Mouse (Mus musculus) gastrocnemius, postnatal 10 days (tissue): ENCODE measurements around the gene Atp6v1g2. TPM values are rescaled to one million over a fixed set of nuclear protein-coding genes. Genes with fewer than 3 reads are reported as not detected.

Experiments used
- DNase-seq: peaks from one replicate; pipeline ENCODE4 v3.0.0; 2021; ENCODE audit warnings: mixed read lengths
- total RNA-seq, 2 experiments: library from RNA; stranded (reverse); gene quantifications; 2 replicates each; pipeline ENCODE4 v1.2.3; 2021

Gene Atp6v1g2
- total RNA-seq, 2 experiments from 2014 or later = 2.1 to 3.3 TPM

DNA sequence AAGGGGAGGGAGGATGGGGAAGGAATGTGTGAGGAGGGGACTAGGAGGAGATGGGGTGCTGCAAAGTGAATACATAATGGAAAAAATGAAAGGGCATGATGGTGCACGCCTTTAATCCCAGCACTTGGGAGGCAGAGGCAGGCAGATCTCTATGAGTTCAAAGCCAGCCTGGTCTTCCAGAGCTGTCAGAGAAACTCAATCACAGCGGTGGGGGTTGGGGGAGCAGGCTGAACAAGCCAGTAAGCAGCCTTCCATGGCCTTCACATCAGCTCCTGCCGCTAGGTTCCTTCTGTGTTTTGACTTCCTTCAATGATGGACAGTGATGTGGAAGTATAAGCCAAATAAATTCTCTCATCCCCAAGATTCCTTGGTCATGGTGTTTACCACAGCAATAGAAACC, 21.8 kb downstream of the Atp6v1g2 start:
- no peak for DNase-seq

DNA sequence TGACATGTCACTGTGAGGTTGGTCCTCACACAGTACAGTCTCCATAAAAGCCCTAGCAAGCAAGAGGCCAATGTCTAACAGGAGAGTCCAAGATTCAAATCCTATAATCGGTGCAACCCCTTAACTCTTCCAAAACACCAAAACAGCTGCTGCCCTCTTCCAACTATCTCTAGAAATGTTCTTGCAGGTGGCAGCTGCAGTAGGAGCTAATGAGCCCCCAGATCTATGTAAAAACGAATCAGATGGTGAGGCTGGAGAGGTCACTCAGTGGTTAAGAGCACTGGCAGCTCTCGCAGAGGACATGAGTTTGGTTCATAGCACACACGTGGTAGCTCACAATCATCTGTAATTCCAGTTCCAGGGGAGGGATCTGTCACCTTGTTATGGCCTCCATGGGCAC, 22.2 kb downstream of the Atp6v1g2 start:
- no peak for DNase-seq

DNA sequence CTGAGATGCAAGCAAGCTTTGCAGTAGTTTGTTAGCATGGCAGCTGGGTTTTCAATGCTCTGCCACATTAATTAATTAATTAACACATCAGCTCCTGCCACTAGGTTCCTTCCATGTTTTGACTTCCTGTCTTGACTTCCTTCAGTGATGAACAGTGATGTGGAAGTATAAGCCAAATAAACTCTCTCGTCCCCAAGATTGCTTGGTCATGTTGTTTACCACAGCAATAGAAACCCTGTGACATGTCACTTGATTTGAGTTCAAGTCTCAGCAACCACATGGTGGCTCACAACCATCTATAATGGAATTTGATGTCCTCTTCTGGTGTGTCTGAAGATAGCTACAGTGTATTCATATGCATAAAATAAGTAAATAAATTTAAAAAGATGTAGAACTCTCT, 23.9 kb downstream of the Atp6v1g2 start:
- DNase-seq = no peak

DNA sequence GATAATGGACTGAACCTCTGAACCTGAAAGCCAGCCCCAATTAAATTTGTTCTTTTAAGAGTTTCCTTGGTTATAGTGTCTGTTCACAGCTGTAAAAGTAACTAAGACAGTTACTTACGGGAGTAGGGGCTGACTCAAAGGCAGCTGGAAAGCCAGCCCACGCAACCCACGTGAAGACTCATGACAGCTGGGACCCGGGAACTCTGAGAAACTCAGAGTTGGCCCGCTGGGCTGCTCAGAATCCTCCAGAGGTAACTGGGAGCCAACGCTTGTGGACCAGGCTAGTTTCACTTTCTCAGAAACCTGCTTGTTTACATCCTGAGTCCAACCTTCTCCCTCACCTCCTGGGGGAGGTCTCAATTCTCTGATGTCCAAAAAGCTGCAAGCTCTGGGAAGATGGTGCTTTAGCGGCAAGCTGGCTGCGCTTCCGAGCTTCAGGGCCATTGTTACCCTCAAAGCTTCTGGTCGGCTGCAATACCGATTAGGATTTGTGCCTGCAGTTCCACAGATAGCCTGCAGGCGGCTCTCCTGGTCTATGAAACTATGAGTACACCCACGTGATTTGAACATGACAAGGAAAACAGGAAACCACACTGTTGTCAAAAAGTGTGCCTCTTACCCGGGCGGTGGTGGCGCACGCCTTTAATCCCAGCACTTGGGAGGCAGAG, 24.5 kb downstream of the Atp6v1g2 start:
- peak; percentile 95 for DNase-seq

DNA sequence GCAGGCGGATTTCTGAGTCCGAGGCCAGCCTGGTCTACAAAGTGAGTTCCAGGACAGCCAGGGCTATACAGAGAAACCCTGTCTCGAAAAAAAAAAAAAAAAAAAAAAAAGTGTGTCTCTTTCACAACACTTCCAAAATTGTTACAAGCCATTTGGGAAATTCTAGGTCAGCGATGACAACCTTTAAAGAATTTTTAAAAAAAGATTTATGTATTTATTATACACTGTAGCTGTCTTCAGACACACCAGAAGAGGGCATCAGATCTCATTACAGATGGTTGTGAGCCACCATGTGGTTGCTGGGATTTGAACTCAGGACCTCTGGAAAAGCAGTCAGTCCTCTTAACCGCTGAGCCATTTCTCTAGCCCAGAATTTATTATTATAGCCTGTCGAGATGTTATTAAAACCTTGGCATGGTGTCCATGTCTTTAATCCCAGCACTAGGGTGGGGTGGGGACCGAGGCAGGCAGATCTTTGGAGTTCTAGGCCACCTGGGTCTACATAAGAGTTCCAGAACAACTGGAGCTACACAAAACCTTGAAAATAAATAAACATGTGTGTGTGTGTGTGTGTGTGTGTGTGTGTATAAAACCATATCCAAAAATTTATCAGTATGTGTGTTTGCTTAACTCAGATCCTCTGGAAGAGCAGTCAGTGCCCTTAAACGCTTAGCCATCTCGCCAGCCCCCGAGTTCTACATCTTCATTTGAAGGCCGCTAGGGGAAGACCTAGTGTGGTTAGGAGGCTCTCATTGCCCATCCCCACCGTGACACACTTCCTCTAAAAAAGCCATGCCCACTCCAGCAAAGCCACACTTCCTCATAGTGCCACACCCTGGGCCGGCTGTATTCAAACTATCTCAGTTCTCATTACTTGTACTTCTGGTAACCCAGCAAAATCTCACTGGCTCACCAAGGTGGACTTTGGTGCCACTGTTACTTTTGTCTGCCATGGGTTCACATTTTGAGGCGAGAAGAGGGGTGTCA, 25.3 kb downstream of the Atp6v1g2 start:
- DNase-seq = no peak

DNA sequence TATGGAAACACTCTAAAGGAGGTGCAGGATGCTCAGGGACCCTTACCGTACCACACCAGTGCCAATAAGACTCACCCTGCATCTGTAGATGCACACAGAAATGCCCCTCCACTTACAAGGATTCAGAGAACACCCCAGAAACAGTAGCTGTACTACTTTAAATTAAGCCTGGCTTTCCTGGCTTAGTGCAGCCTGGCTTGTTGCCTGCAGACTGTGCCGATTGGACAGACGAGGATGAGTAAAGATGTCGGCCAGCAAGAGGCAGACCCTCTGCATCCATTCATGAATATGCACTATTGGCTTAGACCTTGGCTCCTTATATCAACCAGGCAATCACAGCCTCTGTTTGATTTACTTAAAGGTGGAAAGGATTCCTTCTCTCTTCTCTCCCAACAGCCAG, 26.2 kb downstream of the Atp6v1g2 start:
- DNase-seq = no peak

DNA sequence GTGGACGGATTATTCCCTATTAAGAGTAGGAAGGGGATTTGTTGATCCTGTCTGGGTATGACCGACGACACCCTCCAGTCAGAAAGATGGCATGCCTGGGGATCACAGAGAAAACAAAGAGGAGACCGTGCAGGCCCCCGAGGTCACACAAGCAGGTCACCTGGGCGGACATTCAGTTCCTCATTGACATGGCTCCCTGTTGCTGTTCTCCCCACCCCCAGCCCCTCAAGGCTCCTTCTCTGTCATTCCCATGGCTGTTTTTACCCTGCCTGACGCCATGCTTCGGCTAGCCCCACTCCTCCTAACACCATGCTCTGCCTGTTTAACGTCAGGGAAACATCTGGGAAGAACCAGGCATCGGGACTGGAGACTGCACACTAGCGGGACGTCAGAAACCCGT, 28.2 kb downstream of the Atp6v1g2 start:
- no peak for DNase-seq

DNA sequence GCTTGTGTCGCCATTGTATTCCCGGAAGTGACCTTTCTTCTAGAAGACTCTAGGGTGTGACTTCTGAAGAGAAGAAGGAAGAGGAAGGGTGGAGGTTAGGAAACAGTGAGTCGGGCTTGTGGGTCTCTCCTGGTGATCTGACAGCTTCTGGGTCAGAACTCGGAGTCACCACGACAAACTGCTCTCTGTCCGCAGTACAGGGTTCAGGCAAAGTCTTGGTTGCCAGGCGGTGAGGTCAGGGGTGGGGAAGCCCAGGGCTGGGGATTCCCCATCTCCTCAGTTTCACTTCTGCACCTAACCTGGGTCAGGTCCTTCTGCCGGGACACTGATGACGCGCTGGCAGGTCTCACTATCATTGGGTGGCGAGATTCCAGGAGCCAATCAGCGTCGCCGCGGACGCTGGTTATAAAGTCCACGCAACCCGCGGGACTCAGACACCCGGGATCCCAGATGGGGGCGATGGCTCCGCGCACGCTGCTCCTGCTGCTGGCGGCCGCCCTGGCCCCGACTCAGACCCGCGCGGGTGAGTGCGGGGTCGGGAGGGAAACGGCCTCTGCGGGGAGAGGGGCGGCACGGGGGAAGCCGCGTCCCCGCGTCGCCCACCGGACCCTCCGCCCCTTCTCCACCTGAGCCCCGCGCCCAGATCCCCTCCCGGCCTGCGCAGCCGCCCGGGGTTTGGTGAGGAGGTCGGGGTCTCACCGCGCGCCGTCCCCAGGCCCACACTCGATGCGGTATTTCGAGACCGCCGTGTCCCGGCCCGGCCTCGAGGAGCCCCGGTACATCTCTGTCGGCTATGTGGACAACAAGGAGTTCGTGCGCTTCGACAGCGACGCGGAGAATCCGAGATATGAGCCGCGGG, 29.4 kb downstream of the Atp6v1g2 start, which contains the start of gene H2-D1:
TSS of gene H2-D1 (plus strand) at position 67 of the 859 bp plus-strand sequence.
- DNase-seq = peak; percentile 99

DNA sequence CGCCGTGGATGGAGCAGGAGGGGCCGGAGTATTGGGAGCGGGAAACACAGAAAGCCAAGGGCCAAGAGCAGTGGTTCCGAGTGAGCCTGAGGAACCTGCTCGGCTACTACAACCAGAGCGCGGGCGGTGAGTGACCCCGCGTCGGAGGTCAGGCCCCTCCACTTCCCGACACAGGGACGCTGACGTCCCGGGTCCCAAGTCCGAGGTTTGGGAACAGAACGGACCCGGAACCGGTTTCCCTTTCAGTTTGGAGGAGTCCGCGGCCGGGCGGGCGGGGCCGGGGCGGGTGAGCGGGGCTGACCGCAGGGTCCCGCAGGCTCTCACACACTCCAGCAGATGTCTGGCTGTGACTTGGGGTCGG, 30.0 kb downstream of the Atp6v1g2 start:
- DNase-seq = no peak

DNA sequence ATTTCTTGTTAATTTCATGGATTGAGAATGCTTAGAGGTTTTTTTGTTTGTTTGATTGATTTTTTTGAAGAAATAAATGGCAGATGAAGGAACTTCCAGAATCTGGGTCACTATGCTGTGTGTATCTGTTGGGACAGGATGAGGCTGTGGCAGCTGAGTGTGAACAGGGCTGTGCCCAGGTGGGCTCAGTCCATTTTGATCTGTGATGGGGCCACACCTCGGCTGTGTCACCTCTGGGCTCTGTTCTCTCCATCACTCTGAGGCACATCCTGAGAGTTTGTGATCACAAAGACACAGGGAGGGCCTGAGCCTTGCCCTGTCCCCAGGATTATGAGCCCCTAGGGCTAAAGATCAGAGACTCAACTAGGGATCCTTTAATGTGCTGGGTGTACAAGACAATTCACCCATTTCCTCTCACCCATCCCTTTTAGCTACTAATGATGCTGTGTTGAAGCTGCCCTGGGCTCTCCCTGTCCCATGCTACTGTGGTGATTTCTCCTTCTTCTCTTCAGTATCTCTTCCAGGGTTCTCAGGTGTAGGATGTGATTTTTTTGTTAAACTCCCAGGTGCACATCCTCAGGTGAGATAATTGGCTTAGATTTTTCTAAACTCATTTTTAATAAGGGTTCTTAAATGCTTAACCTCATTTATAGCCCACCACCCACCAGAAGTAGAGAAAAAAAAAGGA, 34.1 kb downstream of the Atp6v1g2 start:
- no peak for DNase-seq

DNA sequence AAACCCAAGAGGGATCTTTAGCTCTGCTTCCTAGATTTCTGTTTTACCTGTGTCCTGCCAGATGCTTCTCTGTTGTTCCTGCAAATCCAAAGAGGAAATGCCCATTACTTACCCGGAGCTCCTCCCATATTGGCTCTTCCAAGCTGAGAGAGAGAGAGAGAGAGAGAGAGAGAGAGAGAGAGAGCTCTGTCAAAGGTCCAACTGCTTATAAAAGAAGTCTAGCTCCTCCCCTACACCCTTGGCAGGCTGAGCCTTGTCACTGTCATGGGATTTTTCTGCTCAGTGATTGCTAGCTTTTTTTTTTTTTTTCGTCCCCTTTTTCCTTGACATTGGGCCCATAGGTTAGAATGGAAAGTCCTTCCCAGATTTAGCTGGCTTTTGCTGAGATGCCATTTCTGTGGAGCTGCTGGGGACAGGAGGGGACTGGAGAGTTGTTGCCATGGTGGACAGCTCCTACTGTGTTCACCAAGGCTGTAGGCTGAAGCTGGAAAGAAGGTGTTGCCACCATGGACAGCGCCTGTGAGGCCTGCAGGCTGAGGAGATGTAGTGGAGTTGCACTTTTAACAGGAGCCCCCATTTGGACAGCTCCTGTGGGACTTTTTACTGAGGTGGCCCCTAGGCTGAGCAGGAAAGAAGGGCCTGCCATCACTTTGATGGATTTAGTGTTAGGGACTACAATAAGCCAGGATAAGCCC, 36.3 kb downstream of the Atp6v1g2 start:
- DNase-seq = no peak

DNA sequence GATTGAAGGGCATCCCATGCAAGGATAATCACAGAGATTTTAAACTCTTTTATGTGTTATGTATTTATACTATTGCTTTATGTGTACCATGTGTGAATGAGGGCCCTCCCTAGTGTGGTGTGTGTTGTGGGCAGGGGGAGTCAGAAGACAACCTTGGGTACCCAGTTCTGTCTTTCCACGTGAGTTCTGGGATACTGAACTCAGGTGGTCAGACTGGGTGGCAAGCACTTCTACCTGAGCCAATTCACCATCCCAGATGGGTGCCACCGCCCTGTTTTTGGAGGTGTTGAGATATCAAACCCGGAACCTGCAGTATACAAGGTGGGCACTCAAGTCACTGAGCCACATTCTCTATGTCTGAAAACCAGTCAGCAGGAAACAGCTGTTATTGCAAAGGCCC, 38.8 kb downstream of the Atp6v1g2 start:
- no peak for DNase-seq

DNA sequence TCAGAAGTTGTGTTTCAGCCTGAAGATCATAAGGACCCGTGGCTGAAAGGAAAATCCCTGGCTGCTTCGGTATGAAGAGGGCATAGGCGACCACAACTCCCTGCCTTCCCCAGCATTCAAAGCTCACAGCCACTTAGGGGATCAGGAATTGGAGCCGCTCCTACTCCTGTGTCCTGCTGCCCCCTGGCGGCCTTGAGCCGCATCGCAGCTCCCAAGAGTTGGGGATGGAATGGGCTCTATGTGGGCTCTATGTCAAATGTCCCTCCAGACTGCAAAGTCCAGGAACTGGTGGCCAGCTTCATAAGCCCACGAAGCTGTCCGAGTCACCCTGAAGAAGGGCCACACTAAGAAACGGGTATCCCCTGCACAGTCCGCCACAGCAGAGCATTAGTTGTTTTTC, 41.3 kb downstream of the Atp6v1g2 start:
- peak; percentile 93 for DNase-seq

DNA sequence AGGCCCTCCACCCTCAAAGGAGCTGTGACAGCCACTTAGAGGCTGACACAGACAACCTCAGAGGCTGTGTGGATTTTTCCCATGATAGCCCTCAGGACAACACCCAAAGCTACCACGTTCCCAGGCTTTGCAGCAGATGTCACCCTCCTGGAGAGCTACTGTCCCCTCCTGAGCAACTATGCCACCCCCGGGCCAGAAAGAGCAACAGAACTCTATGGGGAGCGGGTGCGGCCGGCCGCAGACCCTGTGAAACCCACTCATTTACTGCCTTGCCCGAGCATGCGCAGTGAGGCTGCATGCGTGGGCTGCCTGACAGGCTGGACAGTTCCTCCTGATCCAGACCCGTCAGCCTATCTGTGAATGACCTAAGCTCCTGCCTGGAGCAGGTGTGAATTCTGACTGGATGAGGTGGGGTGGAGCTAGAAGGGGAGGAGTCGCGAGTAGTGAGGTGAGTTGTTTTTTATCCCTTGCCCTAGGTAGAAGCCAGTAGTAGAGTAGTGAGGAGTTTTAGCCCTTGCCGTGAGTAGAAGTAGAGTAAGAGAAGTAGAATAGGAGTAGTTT, 42.9 kb downstream of the Atp6v1g2 start:
- no peak for DNase-seq

DNA sequence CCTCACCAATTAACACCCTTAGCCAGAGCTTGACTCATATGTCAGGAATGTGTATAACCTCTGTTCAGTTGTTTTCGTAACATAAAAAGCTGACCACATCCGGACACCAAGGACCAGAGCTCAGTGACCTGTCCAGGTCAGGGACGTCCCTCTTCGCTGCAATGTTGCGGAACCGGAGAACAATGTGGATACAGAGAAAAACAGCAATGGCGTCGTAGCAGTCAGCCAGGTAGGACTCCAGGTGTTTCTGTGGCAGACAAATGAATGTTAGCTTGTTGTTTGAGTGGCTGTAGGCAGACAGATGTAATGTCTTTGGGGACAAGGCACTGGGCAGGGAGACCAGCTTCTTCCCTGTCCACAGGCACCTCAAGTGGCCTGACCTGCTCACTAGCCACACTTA, 44.6 kb downstream of the Atp6v1g2 start:
- DNase-seq = no peak

DNA sequence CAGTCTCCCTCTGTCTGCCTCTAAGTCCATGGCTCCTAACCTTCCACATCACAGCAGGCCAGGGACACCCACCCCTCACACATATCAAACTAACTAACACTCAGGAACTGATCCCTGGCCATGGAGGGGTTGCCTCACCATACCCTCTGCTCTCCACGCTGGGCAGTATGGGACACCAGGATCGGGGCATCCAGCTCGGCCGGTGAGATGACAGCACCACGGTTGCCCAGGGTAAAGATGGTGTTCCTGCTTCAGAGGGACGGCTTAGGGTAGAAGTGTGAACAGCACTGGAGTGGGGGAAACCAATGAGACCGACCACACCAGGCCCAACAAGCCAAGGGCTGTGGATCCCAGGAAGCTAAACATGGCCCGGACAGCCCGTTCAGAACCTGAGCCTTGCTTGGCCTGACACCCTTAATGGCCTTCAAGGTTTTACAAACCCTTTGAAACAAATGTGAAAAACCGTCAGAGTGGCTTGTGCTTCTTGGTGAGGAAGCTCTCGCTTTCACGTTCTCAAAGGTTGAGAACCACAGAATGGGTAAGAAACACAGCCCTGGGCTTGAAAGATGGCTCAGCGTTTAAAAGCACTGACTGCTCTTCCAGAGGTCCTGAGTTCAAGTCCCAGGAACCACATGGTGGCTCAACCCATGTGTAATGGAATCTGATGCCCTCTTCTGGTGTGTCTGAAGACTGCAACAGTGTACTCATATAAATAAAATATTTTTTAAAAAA, 45.7 kb downstream of the Atp6v1g2 start:
- no peak for DNase-seq

DNA sequence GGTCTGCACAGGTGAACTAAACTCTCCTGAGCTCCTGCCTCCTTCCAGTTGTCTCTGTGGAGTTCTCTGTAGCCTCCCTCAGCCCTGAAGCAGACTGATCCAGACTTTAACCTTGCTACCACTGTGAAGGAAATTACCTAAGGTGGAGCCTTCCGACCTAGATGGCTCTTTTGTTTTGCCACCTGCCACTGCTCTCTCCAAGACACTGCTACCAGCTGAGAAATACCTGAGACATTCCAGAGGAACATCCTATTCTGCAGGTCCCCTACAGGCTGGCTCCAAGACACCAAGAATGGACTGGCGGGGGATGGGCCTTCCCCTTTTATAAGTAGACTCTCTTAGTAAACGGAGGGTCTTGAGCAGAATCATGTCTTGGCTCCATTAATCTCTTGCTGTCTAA, 46.8 kb downstream of the Atp6v1g2 start:
- no peak for DNase-seq

DNA sequence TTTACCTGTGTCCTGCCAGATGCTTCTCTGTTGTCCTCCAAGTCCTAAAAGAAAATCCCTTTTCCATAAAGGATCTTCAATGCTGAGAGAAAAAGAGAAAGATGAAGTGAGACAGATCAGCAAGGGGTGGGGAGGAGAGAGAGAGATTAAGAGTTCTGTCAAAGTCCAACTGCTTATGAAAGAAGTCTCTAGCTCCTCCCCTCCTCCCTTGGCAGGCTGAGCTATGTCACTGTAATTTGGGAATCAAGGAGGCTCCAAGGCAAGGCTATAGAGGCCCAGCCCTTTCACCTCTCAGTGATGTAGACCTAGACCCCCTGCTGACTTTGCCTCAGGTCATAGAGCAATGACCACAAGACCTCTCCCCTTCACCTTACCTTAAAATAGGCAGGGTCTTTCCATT, 52.0 kb downstream of the Atp6v1g2 start:
- DNase-seq = no peak
